Mouse (Mus musculus): ENCODE results near the gene A930004D18Rik. TPM values are rescaled to one million over a fixed set of nuclear protein-coding genes. Genes with fewer than 3 reads are reported as not detected.
A peak's percentile ranks its signal among the peaks of the same experiment; 100 is the strongest.

A930004D18Rik gene
- polyA plus RNA-seq, 1 experiment from 2014 or later: 11.3 TPM

DNA sequence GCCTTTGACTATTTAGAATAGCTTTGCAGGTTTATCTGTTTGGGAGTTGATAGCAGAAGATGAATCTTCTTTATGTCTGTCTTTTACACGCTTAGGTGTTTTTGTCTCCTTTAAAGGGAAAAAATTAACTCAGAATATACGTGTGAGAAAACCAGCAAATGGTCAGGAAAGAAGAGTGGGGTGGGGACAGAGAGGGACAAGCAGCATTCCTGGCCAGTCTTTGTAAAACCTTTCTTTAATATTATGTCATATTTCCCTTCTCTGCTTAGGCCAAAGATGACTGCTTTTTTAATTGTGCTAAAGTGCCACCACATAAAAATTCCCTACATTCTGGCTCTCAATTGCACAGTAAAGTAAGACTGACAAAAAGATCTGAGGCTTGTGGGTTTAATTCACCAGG, 21.5 kb upstream of the A930004D18Rik start:
- H3K9ac ChIP-seq: no peak overlapping the region
- no peak overlapping the region for H3K4me3 ChIP-seq (replicated peaks)
- H3K4me1 ChIP-seq: no peaks in the 10 kb centered on the region; the same call in 1 of the 2 replicates
- H3K27ac ChIP-seq: no peak overlapping the region
- no peak for ATAC-seq (ENCODE audit: insufficient read depth, low FRiP score, low read depth)
- H3K27me3 ChIP-seq (replicated peaks): no peaks in the 10 kb centered on the region
- H3K4me2 ChIP-seq: no peak overlapping the region
- no peaks in the 10 kb centered on the region for H3K36me3 ChIP-seq
- WGBS: 60% methylated on average over 2 of the region's 2 CpGs
- no peaks in the 10 kb centered on the region for H3K9me3 ChIP-seq

DNA sequence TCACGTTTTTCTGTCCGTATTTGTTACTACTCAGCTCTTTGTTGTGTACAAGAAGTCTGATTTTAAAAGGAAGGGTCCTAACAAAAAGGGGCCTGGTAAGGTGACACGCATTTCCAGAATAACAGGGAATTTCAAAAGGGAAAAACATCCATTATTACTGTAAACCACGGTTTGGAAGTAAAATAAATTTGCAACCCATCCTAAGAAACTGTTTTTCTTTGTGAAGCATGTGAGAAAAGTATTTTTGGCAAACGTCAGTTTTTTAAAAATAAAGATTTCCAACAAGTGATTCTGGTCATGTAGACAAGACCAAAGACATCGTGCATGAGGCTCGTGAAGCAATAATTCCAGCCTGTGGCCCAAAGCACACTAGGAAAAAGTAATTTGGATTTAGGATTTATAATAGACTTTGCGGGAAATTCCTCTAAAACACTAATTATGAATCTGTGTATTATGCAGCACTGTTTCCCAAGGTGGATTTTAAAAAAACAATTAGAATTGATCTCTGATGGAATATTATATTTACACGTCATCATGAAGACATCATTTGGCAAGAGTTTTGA, 20.7 kb upstream of the A930004D18Rik start:
- no peak for ATAC-seq (ENCODE audit: insufficient read depth, low FRiP score, low read depth)
- H3K4me3 ChIP-seq (replicated peaks): peak overlapping the region; percentile 63
- no peaks in the 10 kb centered on the region for H3K27me3 ChIP-seq (replicated peaks)
- WGBS: 30% methylated on average over 9 of the region's 9 CpGs
- H3K4me2 ChIP-seq: peak overlapping the region; percentile 80
- no peaks in the 10 kb centered on the region; the same call in 1 of the 2 replicates for H3K4me1 ChIP-seq
- H3K27ac ChIP-seq: peak overlapping the region; percentile 99
- H3K36me3 ChIP-seq: no peaks in the 10 kb centered on the region
- H3K9me3 ChIP-seq: no peaks in the 10 kb centered on the region
- H3K9ac ChIP-seq: peak overlapping the region; percentile 83; the same call in 1 of the 2 replicates

DNA sequence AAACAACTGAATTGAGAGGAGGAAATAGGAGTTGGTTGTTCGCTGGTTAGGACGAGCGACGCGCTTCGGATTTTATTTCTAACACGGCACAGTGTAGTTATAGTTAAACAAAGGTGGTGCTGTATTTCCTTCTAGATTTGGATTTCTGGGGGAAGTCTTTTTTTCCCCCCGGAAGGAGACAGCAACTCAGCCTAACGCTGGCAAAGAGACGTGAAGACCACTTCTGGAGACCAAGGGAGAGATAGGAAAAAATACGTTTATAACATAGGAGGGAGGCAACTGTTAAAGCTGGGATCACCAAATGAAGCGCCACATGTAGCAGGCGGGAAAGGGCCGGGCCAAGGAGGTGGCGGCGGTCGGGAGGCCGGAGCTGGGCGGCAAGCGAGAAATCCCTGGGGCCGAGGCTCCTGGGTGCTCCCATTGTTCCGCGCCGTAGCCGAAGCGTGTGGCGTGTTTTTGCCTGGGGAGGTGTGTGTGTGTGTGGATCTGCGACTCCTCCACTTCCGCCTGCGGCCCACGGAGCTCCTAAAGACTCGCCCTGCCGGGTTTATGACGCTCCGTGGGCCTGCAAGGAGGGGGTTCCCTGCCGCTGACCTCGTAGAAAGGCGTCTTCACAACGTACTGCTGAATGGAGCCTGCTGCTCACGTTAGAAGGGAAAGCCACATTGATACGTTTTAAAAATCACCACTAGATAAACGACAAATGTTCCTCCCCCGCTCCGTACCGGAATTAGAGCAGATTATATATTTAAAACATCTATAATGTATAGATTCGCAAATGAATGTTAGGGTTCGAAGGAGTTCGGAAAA, 20.0 kb upstream of the A930004D18Rik start:
- peak overlapping the region; percentile 63 for H3K4me3 ChIP-seq (replicated peaks)
- peak overlapping the region; percentile 83 for H3K9ac ChIP-seq
- WGBS: under 1% methylated on average over 48 of the region's 48 CpGs
- no peak for ATAC-seq (ENCODE audit: insufficient read depth, low FRiP score, low read depth)
- H3K4me2 ChIP-seq: peak overlapping the region; percentile 80
- no peaks in the 10 kb centered on the region; the same call in 1 of the 2 replicates for H3K4me1 ChIP-seq
- H3K27ac ChIP-seq: peak overlapping the region; percentile 99
- H3K27me3 ChIP-seq (replicated peaks): no peaks in the 10 kb centered on the region
- no peaks in the 10 kb centered on the region for H3K9me3 ChIP-seq
- H3K36me3 ChIP-seq: no peaks in the 10 kb centered on the region

DNA sequence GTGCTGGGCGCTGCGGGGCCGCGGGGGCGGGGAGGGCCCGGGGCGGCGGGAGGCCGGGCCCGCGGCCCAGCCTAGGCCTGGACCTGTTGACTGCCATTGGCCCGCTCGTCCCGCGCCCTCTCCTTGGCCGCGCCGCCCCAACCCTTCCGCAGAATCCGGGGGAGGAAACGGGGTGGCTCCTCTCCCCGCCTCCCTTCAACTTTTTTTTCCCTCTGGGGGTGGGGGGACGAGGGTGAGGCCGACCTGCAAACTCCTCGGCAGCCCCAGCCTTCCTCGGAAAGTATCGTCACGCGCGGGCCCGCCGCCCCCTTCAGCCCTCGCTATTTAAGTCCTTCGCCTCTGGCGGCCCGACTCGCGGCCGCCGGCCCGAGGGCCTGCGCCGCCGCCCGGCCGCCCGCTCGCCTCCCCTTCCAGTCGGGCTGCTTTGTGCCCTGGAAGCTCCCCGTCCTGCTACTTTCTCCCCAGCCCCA, 19.3 kb upstream of the A930004D18Rik start:
- Histone ChIP-seq H3K4me3 (replicated peaks) (peak overlapping the region; percentile 63), H3K9ac (peak overlapping the region; percentile 83), H3K4me2 (peak overlapping the region; percentile 80), H3K4me1 (no peaks in the 10 kb centered on the region; the same call in 1 of the 2 replicates), H3K9me3 (no peaks in the 10 kb centered on the region), H3K27ac (peak overlapping the region; percentile 99), H3K27me3 (replicated peaks) (no peaks in the 10 kb centered on the region), H3K36me3 (no peaks in the 10 kb centered on the region)
- WGBS: under 1% methylated on average over 40 of the region's 50 CpGs
- peak; percentile 98 for ATAC-seq (ENCODE audit: insufficient read depth, low FRiP score, low read depth)

DNA sequence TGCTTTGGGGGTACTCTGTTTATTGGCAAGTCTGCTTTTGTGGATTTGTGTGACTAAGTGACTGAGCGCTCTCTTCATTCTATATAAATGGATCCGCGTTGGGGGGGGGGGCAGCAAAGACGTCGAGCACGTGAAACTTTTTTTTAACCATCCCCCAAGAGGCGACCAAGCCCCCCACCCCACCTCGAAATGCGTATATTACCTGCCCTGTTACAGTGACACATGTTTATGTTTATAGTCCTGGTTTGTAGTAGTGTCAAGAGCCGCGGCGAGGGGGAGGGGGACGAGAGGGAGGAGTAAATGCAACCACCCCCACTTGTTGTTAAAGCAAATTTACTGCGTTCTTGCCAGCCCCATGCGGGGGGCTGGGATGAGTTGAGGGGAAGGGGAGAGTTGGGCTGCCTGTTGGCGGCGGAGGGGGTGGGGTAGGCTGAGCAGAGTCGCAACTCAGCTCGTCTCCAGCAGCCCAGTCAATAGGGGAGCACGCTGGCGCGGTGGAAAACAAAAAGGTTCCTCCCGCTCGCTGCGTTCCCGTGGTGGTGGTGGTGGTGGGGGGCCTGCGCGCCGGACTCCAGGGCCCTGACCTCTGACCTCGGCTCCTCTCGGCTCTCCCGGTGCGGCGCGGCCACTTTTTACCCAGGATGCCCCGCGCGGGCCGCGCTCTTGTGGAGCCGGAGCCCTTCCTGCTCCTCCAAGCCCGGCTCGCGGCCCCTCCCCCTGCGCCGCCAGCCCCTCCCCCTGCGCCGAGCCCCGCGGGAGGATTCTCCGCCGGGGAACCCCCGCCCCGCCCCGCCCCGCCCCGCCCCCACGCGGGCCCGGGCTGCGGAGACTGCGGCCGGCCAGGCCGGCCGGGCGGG, 18.6 kb upstream of the A930004D18Rik start:
- peak overlapping the region; percentile 53 for H3K9ac ChIP-seq
- no peaks in the 10 kb centered on the region; the same call in 1 of the 2 replicates for H3K4me1 ChIP-seq
- H3K4me2 ChIP-seq: peak overlapping the region; percentile 80
- no peaks in the 10 kb centered on the region for H3K27me3 ChIP-seq (replicated peaks)
- under 1% methylated on average over 39 of the region's 66 CpGs for WGBS
- H3K4me3 ChIP-seq (replicated peaks): peak overlapping the region; percentile 63
- peak overlapping the region; percentile 99 for H3K27ac ChIP-seq
- ATAC-seq (ENCODE audit: insufficient read depth, low FRiP score, low read depth): peak; percentile 45
- no peaks in the 10 kb centered on the region for H3K9me3 ChIP-seq
- no peaks in the 10 kb centered on the region for H3K36me3 ChIP-seq

DNA sequence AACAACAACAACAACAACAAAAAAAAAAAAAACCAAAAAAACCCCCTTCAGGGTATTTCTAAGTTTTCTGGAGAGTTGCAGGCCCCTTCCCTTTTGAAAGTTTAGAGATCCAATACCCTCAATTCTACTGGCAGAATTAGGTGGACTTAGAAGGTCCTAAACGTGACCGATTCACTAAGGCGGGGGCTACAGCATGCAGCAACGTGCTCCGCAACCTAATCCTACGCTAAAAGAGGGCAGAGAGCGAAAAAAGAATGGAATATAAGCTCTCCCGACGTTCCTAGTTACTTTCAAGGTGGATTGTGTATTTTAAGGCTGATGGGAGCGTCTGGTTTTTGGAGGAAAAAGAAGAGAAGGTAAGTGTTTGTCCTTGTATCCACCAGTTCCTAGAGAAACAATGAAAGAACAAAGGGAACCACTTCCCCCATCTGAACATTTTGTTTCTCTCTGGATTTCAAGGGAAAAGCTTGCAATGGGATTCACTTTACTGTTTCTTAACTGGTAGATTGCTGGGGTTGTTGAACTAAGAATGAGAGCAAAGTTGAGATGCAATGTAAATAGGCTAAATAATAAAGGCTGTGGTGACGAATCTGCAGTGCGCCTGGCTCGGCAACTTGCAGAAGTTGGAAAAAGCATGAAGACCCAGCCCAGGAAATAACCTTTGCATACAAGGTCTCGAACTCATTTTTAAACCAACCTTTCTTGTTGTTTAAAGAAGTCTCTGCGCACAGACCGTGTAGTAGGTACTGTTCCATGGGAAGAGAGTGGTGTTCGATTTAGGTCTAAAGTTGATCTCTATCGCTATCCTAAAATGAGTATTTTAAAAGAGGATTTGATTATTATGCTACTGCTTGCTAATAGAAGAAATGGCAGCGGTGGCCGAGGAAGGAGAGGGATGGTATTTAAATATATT, 17.7 kb upstream of the A930004D18Rik start, which contains the start of gene Mllt10:
Gene Mllt10, plus strand, starts transcription at position 222 of the 913 bp plus-strand sequence.
- Histone ChIP-seq H3K4me1 (no peaks in the 10 kb centered on the region; the same call in 1 of the 2 replicates), H3K36me3 (no peaks in the 10 kb centered on the region), H3K9ac (peak within 1 kb of the TSS; percentile 53), H3K9me3 (no peaks in the 10 kb centered on the region), H3K27me3 (replicated peaks) (no peaks in the 10 kb centered on the region), H3K4me2 (peak within 1 kb of the TSS; percentile 80), H3K4me3 (replicated peaks) (peak within 1 kb of the TSS; percentile 63), H3K27ac (peak within 1 kb of the TSS; percentile 99)
- 8% methylated on average over 20 of the region's 20 CpGs for WGBS
- no peak for ATAC-seq (ENCODE audit: insufficient read depth, low FRiP score, low read depth)

DNA sequence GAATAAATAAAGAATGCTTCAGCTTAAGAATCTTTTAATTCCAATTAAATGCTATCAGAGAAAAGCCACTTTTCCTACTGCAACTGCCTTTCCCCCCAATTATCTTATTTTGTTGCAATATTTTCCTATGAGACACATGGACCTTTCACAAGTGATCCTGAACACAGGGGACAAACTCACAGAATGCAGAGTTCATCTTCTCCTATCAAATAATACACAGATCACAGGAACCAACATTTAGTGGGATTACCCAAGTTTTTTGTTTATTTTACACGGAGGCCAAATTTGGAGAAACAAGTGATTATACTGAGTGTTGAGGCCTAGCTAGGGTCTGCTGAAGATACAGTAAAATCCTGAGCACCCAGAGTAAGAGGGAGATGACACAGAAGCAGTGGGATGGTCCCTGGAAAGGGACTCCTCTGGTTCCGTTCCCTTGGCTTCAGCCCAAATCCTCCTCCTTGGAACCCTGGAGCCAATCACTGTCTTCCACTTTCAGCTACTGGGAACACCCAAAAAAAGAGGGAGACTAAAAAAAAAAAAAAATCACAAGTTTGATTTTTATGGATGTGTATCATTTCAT, 16.5 kb upstream of the A930004D18Rik start:
- H3K4me1 ChIP-seq: peaks cover 9% of the 10 kb centered on the region; the same call in 1 of the 2 replicates
- no peaks in the 10 kb centered on the region for H3K36me3 ChIP-seq
- ATAC-seq (ENCODE audit: insufficient read depth, low FRiP score, low read depth): no peak
- no peaks in the 10 kb centered on the region for H3K9me3 ChIP-seq
- no peak overlapping the region for H3K9ac ChIP-seq
- no peak overlapping the region for H3K4me3 ChIP-seq (replicated peaks)
- H3K27ac ChIP-seq: peak overlapping the region; percentile 6; the same call in 1 of the 2 replicates
- whole genome bisulfite sequencing: 32% methylated on average over 2 of the region's 2 CpGs
- H3K27me3 ChIP-seq (replicated peaks): no peaks in the 10 kb centered on the region
- H3K4me2 ChIP-seq: no peak overlapping the region

DNA sequence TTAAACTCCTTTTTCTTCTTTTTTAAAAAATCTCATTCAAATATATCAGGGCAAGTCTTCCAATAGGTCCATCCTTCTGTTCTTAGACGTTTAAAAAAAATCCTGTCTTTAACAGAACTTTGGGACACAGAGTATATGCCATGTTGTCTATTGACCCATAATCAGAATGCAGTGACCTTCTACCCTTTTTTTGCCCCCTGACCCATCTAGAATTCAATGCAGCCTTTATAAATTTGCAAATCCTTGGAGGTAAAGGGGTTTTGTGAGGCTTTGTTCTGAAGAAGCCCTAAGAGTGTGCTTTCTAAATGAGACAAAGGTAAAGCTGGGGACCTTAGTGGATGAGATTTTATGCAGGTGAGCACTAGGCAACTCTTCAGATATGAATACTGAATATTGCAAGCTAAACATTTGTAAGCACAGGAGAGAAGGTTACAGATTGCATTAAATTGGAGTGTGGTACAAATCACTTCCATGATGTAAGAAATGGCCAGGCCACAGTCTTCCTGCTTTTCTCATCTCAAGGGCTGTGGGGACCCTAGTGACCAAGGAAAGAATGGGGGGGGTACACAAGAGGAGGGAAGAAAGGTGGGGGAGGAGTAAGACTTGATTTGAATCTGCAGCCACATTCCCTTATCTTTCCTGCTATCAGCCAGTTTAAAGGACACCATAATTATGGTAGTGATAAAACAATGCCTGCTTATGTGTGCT, 15.9 kb upstream of the A930004D18Rik start:
- Histone ChIP-seq H3K27me3 (replicated peaks) (no peaks in the 10 kb centered on the region), H3K9ac (no peak overlapping the region), H3K27ac (peak overlapping the region; percentile 6; the same call in 1 of the 2 replicates), H3K36me3 (no peaks in the 10 kb centered on the region), H3K9me3 (no peaks in the 10 kb centered on the region), H3K4me1 (peaks cover 9% of the 10 kb centered on the region; the same call in 1 of the 2 replicates), H3K4me3 (replicated peaks) (no peak overlapping the region), H3K4me2 (no peak overlapping the region)
- WGBS: 63% methylated on average over 1 of the region's 1 CpGs
- ATAC-seq (ENCODE audit: insufficient read depth, low FRiP score, low read depth): no peak

DNA sequence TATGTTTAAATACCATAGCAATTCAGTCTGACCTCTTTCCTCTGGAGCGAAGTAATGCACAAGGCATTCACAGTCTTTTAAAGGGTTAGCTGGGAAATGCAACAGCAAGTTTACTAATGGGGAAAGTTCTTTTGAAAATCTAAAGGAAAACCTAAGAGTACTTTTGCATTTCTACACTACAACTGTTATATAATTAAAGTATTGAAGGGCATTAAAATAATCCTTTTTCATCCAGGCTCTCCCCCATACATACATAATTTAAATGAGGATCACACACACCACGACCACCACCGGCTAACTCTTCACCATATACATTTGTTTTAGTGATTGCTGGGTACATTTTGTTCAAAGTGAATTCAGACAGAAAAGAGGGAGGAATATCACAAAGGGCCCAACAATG, 15.0 kb upstream of the A930004D18Rik start:
- no peak for ATAC-seq (ENCODE audit: insufficient read depth, low FRiP score, low read depth)
- Histone ChIP-seq H3K4me3 (replicated peaks) (no peak overlapping the region), H3K4me1 (peaks cover 9% of the 10 kb centered on the region; the same call in 1 of the 2 replicates), H3K27ac (no peak overlapping the region), H3K9ac (no peak overlapping the region), H3K4me2 (no peak overlapping the region), H3K27me3 (replicated peaks) (no peaks in the 10 kb centered on the region), H3K36me3 (no peaks in the 10 kb centered on the region), H3K9me3 (no peaks in the 10 kb centered on the region)
- 73% methylated on average over 3 of the region's 3 CpGs for WGBS

DNA sequence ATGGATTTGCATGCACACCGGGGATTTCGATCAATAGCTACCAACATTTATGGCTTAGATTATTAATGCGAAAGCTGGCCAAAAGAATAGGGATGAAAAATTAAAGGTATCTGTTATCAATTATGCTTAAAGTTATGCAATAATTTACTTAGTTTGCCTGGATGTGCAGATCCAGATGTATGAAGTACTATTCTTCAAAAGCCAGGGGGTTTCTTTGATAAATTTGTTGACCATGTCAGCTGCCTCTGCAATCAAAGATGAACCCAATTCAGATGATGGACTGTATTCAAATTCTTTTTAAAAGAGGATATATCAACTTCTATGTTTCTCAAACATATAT, 14.3 kb upstream of the A930004D18Rik start:
- H3K9me3 ChIP-seq: no peaks in the 10 kb centered on the region
- H3K36me3 ChIP-seq: no peaks in the 10 kb centered on the region
- H3K4me2 ChIP-seq: no peak overlapping the region
- no peak overlapping the region for H3K4me3 ChIP-seq (replicated peaks)
- WGBS: 79% methylated on average over 3 of the region's 3 CpGs
- H3K4me1 ChIP-seq: peaks cover 9% of the 10 kb centered on the region; the same call in 1 of the 2 replicates
- no peak overlapping the region for H3K9ac ChIP-seq
- H3K27ac ChIP-seq: no peak overlapping the region
- ATAC-seq (ENCODE audit: insufficient read depth, low FRiP score, low read depth): no peak
- H3K27me3 ChIP-seq (replicated peaks): no peaks in the 10 kb centered on the region

Data from stomach, embryonic 15.5 days (tissue).